Mouse (Mus musculus): Measurements from ENCODE around the gene Bcas1.
"Not testable (repeated sequence)": the region's sequence is repeated elsewhere in the genome, so short reads cannot be mapped to it uniquely, and the experiment has no call there.

Gene Bcas1

DNA sequence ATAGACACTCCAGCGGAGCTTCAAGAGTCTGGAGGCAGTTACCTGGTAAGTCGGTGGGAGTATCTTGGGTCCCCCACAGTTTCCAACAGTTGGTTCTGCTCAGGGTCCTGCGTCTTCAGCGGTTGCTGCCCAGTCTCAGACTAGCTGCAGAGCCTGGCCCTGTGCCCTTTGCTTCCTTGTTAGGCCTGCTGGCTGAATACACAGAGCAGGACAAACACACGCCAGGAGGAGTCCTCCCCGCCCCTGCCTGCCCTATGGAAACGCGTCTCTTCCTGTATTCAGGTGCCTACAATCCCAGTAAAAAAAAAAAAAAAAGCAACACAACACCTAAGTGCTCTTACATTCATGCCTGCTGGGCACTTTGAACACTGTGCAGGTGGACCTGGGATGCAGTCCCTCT, at the start of gene Bcas1:
TSS of gene Bcas1 (minus strand) at position 142 of the 400 bp plus-strand sequence.
- no peak for DNase-seq (ENCODE audit: low read depth, low spot score)

DNA sequence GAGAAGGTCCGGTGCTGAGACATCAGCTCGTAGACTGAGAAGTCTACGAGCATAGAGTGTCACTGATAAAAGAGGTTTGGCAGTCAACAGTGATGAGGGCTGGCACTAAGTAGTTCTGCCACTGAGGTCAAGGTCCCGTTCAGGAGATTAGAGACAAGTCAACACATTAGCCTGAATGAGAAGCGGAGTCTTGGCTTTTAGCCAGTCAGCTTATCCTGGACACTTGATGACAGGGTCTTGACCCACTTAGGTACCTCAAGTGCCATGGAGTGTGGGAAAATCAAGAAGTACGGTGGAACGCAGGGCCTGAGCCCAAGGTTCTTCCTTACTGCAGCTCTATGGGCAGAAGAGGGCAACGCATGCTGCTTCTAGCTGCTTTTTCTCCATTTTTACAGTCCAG, 49.0 kb upstream of the Bcas1 start:
- DNase-seq (ENCODE audit: low read depth, low spot score), result no peak

DNA sequence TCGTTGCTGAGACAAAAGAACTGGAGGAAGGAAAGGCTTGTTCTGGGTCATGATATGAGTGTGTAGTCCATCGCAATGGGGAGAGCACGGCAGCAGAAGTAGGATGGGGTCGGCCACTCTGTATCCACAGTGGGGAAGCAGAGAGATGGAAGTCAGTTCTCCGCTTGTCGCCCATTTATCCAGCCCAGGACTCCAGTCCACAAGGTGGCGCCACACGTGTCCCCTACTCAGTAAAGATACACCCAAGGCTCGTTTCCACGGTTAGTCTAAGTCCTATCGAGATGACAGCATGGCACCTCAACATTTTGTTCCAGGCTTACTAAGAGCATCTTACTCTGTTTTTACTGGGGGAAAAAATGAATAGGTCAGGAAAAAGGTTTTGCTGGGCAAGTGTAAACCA, 48.6 kb upstream of the Bcas1 start:
- no peak for DNase-seq (ENCODE audit: low read depth, low spot score)

DNA sequence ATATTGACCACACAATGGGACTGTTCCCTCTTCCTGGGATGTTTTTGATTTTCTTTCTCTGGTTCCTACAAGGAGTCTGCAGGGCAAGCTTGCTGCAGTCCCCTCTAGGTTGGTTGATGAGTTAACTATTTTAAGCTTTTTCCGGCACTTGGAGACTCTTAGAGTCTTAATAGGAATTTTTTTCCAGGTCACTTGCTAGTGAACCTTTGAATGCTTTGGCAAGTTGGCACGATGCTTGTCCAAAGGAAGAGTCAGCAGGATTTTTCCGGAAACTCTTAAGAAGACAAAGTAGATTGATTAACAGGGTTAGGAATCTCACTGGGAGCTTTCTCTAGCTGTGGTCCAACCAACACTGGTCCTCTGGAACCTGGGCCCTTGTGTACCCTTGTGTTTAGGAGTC, 47.5 kb upstream of the Bcas1 start:
- DNase-seq (ENCODE audit: low read depth, low spot score), result no peak

DNA sequence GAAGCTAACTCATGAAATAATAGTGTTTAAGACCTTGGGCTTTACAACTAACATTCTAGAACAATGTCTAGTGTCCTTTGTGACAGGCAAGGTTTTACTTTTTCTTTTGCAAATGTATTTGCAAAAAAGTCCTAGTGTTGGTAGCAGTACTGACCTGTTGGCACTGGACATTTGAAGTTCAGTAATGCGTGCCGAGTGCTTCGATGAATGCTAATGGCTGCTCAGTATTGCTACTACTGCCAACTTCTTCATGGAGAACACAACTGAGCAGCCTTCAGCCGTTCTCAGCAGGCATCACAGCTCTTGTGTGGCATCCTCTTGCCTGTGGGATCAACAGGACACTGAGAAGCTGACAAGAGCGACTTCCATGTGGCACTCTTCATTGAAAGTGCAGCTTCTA, 46.5 kb upstream of the Bcas1 start:
- no peak for DNase-seq (ENCODE audit: low read depth, low spot score)

DNA sequence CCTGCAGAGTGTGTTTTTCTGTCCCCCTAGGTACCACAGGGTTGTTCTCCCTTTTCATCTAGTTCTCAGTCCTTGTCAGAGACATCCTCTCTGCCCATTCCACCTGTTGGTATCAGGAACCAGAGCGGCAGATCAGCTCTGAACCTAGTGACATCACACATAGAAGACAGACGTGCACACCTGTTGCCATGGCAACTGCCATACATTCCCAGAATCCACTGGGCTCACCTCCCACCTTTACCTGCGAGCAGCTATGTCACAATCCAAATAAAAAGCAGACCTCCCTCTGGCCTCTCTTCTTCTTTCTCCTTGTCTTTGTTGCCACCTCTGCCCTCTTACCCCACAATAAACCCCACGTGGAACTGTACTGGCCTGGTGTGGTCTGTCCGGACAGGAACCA, 42.9 kb upstream of the Bcas1 start:
- no peak for DNase-seq (ENCODE audit: low read depth, low spot score)

DNA sequence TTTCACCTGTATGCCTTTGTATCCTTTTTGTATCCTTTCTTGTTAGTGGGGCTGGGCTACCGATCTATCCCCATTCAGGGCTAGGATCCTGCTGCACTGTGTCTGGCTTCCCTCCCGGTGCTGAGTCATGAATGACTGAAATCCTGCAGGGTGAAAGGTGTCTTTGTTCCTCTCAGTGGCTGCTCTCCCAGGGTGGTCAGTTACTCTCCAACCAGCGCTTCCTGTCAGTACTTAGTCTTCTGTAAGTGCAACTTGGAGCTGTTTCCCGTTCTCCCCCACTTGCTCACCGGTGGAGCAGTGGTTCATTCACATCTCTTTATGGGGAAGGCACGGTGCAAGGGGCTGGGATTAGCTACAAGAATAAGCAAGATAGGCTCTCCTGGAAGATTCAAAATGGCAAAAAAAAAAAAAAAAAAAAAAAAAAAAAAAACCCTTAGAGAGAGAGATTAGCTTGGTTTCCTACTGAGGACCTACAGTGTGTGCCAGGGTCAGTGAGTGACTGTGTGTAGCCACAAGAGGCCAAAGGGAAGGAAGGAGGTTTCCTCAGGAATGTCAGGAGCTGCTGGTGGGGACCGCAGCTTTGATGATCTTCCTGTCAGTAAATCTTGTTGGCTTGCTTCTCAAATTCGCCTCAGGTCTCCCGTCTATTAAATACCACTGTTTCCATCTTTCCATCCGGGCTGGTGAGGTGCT, 42.1 kb upstream of the Bcas1 start:
- no peak for DNase-seq (ENCODE audit: low read depth, low spot score)

DNA sequence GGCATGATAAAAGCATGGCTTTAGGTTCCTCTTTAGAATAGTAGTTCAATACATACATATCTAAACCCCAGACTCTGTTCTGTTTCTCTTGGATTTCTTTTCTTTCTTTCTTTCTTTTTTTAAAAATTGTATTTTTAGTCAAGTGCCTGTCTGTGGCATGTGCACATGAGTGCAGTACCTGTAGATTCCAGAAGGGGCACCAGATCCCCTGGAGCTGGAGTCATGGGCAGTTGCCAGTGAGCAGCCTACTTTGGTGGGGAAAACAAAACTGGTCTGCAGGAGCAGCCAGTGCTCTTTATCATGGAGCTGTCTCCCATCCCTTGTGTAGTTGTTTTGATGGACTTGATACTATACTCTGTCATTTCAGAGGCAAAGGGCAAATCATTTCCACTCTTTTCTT, 40.4 kb upstream of the Bcas1 start:
- no peak for DNase-seq (ENCODE audit: low read depth, low spot score)

DNA sequence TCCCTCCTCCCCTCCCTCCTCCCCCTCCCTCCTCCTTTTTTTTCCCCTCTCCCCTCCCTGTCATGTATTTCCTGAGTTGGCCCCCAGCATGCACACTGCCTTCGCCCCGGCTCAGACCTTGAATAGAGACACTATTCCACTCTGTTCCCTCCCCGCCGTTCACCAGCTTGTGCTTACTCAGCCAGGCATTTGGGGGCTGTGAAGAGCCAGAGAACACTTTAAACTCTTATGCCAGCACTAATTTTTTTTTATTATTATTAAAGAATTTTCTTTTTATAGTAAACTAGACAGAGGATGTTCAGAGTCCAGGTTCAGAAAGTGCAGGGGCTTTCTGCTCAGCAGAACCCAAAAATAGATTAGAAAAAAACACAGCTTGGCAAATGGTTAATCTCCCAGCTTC, 37.2 kb upstream of the Bcas1 start:
- no peak for DNase-seq (ENCODE audit: low read depth, low spot score)

DNA sequence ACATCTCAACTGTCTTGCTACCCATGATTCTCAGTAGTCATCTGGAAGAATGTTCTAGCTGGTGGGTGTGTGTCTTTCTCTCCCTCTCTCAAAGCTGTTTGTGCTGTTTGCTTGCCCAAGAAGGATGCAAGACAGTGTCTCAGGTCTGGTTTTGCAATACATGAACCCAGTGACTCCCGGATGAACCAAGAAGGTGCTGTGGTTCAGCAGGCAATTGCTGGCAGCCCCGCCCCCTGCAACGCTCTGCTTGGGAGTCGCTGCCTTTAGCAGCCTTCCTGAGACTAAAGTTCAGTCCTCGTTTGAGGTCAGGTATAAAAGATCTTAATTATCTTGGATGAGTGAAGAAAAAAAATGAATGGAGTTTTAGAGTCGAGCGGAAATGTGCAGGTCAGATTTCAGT, 34.0 kb upstream of the Bcas1 start:
- DNase-seq (ENCODE audit: low read depth, low spot score), result no peak

DNA sequence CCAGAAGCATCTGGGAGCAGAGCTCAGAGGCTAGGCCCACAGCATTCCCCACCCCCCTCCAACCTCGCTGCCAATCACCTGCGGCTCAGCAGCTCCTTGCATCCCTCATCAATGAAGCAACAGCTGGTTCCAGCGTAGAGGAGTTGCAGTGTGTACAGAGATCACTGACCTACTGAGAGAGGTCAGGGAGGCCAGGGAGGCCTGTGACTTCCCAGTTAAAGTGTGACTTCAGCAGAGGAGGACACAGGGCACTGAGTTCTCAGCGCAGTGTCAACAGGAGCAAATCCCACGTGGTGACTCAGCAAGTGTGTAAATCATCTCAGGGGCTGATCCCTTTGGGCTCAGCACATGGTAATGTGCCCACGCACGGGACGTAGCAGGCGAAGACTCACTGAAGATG, 32.2 kb upstream of the Bcas1 start:
- DNase-seq (ENCODE audit: low read depth, low spot score), result no peak

DNA sequence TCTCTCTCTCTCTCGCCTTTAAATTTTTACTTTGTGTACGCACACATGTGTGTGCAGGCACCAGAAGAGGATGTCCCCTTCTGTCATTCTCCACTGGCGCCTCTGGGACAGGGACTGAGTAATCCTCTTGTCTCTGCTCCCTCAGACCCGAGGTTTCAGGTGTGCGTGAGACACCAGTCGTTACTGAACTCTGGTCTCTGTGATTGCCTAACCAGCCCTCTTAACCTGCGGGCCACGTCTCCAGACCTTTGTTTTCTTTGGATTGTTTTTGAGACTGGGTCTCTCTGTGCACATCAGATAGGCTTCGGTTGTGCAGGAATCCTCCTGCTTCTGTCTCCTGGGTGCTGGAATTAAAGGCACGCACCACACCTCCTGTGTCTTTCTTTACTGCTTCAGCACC, 31.5 kb upstream of the Bcas1 start:
- DNase-seq (ENCODE audit: low read depth, low spot score), result no peak

DNA sequence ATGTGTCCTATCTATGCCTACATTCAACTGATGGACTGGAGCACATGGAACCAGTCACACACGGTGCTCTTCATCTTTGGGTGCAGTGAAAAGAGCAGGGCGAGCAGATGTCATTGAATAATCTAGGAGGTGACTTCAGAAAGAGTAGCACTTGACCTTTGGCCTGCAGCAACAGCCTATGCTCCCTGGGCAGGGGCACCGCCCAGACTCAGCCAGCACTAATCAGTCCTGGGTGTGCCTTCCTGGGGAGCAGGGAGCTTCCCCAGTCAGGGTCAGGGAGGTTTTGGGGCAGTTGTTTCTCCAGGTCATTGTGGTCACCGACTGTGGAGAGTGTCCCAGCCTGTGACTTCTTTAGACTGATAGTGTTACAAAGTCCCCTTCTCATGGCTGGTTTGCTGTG, 26.2 kb upstream of the Bcas1 start:
- DNase-seq (ENCODE audit: low read depth, low spot score), result not testable (repeated sequence)

DNA sequence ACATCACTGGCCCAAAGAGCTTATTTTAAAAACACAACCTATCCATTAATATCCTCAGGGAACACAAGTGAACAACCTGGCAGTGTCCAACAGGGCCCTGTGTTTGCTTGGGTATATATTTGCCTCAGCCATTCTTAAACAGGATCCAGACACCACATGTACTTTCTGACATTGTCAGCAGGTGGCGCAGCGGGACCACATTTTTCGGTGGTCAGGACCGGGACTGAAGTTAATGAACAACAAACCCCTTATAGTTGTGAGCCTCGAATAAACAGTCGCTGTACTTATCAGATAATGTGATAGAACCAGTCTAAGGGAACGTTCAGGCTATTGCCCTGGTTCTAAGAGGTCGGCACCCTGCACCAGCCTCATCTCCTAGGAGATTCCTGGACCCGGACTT, 23.3 kb upstream of the Bcas1 start:
- peak; percentile 55 for DNase-seq (ENCODE audit: low read depth, low spot score)

DNA sequence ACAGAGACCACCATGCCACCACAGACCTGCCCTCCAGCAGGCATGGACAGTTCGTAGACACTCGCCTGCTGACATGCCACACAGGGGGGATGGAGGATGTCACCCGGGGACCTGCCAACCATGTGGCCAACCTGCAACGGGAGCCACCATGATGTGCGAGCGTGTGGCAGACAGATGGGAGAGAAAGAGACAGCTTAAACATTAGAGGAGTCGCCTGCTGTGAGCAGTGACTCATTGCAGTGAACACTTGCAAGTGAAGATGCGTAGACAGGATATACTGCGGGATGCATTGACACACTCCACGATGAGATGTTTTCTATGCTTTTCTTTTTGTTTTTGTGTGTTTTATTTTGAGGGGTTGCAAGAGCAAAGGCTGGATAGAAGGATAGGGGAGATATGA, 20.0 kb upstream of the Bcas1 start:
- DNase-seq (ENCODE audit: low read depth, low spot score), result no peak

DNA sequence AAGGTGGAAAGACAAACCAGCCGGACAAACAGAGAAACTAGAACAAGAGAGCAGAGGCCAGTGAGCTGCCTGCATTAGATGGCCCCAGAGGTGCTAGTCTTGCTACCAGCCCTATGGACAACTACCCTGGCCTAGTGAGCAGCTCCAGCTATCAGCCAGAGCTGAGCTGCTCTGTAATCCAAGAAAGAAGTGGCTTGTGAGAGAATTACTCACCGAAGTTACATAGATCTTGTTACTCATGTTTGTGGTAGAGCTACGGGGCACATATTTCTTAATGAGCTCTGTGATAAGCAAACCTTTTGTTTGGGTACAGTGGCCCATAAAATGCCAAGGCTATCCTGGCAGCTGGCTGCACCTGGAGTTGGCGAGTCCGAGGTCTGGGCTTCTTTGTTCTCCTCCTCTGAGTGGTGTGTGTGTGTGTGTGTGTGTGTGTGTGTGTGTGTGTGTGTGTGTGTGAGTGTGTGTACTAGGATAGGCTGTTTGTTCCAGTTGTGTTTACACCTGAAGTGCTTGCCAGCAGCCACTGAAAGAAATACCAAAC, 19.3 kb upstream of the Bcas1 start:
- no peak for DNase-seq (ENCODE audit: low read depth, low spot score)

DNA sequence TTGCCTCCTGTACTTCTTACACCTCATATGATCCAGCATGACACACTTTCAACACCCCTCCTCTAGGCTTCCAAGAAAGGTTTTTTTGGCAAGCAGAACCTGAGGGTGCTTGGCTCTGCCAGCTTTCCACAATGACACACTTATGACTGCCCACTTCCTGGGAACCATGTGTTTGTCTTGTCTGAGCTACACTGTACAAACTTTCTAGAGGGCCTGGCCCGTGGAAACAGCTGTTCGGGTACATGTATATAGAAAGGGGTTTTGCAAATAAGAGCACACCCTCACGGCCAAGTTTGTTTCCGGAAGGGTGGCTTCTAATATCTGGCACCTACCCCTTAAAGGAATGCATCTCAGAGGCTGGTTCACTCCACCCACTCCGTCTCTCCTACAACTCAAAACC, 18.2 kb upstream of the Bcas1 start:
- DNase-seq (ENCODE audit: low read depth, low spot score), result no peak

DNA sequence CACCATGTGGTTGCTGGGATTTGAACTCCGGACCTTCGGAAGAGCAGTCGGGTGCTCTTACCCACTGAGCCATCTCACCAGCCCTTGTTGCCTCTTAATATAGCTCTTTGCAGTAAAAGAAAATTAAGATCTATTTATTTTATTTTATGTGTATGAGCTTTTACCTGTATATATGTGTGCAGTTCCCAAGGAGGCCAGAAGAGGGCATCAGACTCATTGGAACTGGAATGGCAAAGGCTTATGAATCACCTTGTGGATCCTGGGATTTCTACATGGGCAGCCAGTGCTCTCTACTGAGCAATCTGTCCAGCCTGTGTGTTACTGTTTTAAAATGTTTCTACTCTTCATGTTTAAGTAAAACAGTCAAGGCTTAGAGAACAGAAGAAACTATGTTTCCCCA, 14.9 kb upstream of the Bcas1 start:
- DNase-seq (ENCODE audit: low read depth, low spot score), result no peak

DNA sequence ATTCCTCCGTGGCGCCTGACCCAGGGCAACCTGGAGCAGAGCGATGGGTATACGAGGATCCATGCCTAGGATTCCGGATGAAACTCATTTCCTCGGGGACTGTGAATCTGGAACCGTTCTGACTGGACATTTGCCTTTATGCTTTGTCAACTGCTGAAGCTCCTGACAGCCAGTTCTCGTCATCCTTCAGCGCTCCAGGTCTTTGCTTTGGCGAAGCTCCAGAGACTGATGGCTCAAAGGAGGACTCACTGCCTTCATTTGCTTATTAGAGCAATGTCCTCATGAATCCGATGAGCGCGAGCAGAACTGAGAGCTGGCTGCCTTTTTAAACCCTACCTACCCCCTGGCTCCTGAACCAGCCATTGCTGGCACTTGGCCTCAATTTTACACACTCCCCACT, 11.1 kb upstream of the Bcas1 start:
- no peak for DNase-seq (ENCODE audit: low read depth, low spot score)

DNA sequence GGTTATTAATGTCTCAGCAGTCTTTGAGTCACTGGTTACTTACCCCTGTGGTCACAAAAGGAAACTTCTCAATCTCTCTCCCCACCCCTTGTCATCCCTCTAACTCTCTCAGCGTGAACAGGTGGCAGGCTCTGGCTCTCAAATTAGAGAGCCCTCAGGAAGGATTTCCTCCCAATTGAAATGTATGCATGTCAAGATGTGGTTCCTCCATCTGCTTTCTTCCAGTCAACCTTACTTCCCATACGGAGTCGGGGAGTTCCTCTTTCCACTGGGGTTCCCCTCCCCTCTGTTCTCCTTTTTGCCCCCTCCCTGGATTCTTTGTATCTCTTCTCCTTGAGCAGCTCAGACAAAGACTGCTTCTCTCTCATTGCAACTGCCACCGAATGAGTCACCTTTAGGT, 8.6 kb upstream of the Bcas1 start:
- no peak for DNase-seq (ENCODE audit: low read depth, low spot score)

DNA sequence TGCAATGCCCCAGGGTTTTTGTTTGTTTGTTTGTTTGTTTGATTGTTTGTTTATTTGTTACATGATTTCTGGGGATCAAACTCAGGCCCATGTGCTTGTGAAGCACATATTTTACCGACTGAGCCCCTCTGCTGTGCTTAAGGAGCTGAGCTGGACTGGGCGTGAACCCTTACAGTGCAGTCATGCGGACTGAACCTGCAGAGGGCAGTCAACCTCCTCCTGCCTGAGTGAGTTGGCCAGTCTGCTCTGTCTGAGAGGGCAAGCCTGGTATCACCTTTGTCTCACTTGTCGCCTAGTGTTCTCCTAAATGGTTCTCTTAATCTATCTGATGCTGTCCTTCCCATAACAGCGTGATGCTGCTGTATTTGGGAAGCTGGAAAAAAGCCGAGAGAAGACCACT, 4.5 kb upstream of the Bcas1 start:
- DNase-seq (ENCODE audit: low read depth, low spot score), result no peak

DNA sequence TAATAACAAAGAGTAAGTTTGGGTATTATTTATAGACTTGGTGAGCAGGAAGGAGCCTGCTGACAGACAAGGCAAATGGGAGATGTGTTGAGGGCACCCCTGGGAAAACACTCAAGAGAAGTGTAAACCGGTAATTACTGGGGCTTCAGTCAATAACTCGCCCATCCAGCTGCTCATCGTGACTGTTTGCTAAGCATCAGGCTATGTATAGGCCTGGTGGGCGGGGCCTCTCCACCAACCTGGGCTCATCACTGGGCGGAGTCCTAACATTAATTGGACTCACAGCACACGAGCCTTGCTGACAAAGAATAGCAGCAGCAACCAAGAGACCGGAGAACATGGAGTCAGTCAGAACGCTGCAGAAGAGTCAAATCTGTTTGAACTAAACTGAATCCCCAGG, 1.3 kb upstream of the Bcas1 start:
- no peak for DNase-seq (ENCODE audit: low read depth, low spot score)

DNA sequence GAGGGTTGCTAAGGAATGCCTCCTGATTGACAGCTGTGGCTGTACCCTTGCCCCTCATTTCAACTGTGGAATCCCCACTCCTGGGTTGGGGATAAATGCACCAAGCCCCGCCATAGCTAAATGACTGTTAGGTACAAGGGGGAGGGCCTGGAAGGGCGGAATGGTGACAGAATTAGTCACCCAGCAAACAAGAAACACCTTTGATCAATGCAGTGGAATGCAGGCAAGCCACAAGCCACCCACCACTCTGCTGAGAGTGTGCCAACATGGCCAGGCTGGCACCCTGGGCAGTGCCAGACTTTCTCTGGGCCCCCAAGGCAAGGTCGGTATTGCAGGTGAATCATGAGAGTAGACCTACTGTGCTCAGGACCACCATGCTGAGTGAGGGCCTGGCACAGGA, 3.5 kb downstream of the Bcas1 start:
- DNase-seq (ENCODE audit: low read depth, low spot score), result no peak

DNA sequence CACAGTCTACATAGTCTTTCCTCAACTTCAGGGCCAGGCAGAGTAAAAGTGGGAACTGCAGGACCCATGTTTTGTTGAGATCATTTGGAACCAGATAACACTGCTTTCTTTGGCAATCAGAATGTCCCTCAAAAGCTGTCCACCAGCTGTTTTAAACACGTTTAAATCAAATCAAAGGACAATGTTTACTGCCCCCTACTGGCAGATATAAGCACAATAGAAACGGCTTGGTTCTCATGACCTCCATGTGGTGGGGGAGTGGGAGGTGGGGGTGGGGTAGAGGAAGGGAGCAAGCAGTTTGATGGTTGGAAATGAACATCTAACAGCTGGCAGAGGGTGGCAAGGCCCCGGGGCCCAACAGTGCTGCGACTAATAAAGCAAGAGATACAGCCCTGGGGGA, 5.7 kb downstream of the Bcas1 start:
- DNase-seq (ENCODE audit: low read depth, low spot score), result no peak
